Mouse (Mus musculus) cortical plate, adult 2 months (tissue): ENCODE results near the gene Slc35d2.

Experiments
- CTCF ChIP-seq: fragments of 200-500 bp; IDR thresholded peaks from 2 replicates; pipeline ENCODE4 v1.5.1; 2011; ENCODE audit warnings: mild to moderate bottlenecking, control low read depth, low read length; ENCODE audit not compliant: insufficient read depth; ENCODE audit errors: extremely low read depth
- POLR2A ChIP-seq: fragments of 200-500 bp; IDR thresholded peaks from 2 replicates; pipeline ENCODE4 v1.6.1; 2011; ENCODE audit warnings: mild to moderate bottlenecking, low read length, control low read depth; ENCODE audit not compliant: insufficient read depth; ENCODE audit errors: extremely low read depth

- TF ChIP-seq POLR2A: no peak
- TF ChIP-seq CTCF: no peak
Measured at GRCm38 (mm10) chr13:64091006-64091405, 38.2 kb downstream of the Slc35d2 start.
